Mouse (Mus musculus): ENCODE measurements around the gene Usp32.

- TF ChIP-seq EP300 (optimal IDR thresholded peaks at IDR 0.05) (no peak), CTCF (IDR thresholded peaks at IDR 0.05; ENCODE audit: low read depth) (peak; percentile 71)
Measured at GRCm38 (mm10) chr11:85184082-85184481, 44.1 kb upstream of the Usp32 start.
